Mouse (Mus musculus) kidney, embryonic 14.5 days (tissue): ENCODE measurements at regions not wholly inside any gene's neighbourhood (a gene's known extent, or its start where the extent isn't known, plus 50 kb on each side); places are given as distances from the start of the nearest gene placed in this dataset.

Experiments used
- ATAC-seq: fragments of 200-750 bp; cut with Nextera tagmentation; 2 replicates; pipeline ENCODE4 v1.8.0; 2017; ENCODE audit warnings: moderate number of reproducible peaks, mild to moderate bottlenecking, moderate TSS enrichment, moderate library complexity; ENCODE audit not compliant: low FRiP score, low TSS enrichment
- H3K27ac ChIP-seq: fragments of 300-500 bp; sonication (generic); 2 replicates; pipeline ENCODE4 v1.5.1; 2014; ENCODE audit warnings: low read depth, mild to moderate bottlenecking, low read length, moderate library complexity, mixed read lengths
- H3K27me3 ChIP-seq: fragments of 300-500 bp; sonication (generic); 2 replicates; pipeline ENCODE4 v1.6.1; 2014; ENCODE audit warnings: mild to moderate bottlenecking, low read length; ENCODE audit not compliant: control insufficient read depth, insufficient read depth
- H3K36me3 ChIP-seq: fragments of 300-500 bp; sonication (generic); 2 replicates; pipeline ENCODE4 v1.6.1; 2014; ENCODE audit warnings: low read length, mixed read lengths; ENCODE audit not compliant: control insufficient read depth, insufficient read depth
- H3K4me1 ChIP-seq: fragments of 300-500 bp; sonication (generic); 2 replicates; pipeline ENCODE4 v1.6.1; 2014; ENCODE audit warnings: low read length, mixed read lengths; ENCODE audit not compliant: control insufficient read depth, insufficient read depth
- H3K4me2 ChIP-seq: fragments of 300-500 bp; sonication (generic); replicated peaks from 2 replicates; pipeline ENCODE4 v1.6.1; 2014; ENCODE audit warnings: low read depth, mild to moderate bottlenecking, low read length
- H3K4me3 ChIP-seq: fragments of 300-500 bp; sonication (generic); 2 replicates; pipeline ENCODE4 v1.5.1; 2014; ENCODE audit warnings: mild to moderate bottlenecking, low read length
- H3K9ac ChIP-seq: fragments of 300-500 bp; sonication (generic); 2 replicates; pipeline ENCODE4 v1.6.1; 2014; ENCODE audit warnings: low read depth, mild to moderate bottlenecking, low read length, moderate library complexity
- H3K9me3 ChIP-seq: fragments of 300-500 bp; sonication (generic); 2 replicates; pipeline ENCODE4 v1.6.1; 2016; ENCODE audit warnings: low read length; ENCODE audit not compliant: control insufficient read depth
- WGBS: fragments of 180-500 bp; shearing (Covaris S2); extraction: QIAGEN DNeasy Blood & Tissue Kit; methylation state at CpG from one replicate; pipeline ENCODE4 v1.1.7; 2014; 5-methylcytosine and 5-hydroxymethylcytosine counted together

- no peaks in the 10 kb centered on the region for H3K9me3 ChIP-seq
- peaks cover 14% of the 10 kb centered on the region; the same call in 1 of the 2 replicates for H3K4me1 ChIP-seq
- H3K27ac ChIP-seq, result no peak overlapping the region
- H3K9ac ChIP-seq, result no peak overlapping the region
- no peaks in the 10 kb centered on the region for H3K27me3 ChIP-seq
- WGBS, result 73% methylated on average over 4 of the region's 4 CpGs
- no peak for ATAC-seq
- no peaks in the 10 kb centered on the region for H3K36me3 ChIP-seq
- H3K4me3 ChIP-seq, result no peak overlapping the region
- H3K4me2 ChIP-seq, result no peak overlapping the region
These were observed 276.7 kb downstream of the Cd83 start for GRCm38 (mm10) chr13:44061286-44061685.

GRCm38 (mm10) chr13:44061721-44062300 is 277.2 kb downstream of the Cd83 start:
- H3K27ac ChIP-seq, result no peak overlapping the region
- ATAC-seq, result no peak
- 29% methylated on average over 7 of the region's 7 CpGs for WGBS

DNA sequence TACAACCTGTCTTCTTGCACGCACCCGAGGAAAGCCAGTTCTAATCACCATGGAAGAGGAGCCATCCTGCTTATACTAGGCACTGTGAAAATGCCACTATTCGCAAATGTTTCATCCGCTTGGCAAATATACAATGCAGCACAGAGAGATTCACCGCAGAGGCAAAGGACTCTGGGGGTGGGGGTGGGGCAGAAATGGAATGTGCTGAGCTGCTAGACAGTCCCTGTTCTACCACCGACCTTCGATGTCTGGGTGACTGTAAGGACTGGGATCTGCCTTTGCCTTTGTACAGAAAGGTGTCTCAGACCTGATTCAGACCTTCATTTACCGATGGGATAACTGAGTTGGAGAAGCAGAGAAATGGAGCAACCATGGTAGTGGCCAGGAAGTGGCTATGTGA is 278.7 kb downstream of the Cd83 start:
- Histone ChIP-seq H3K27ac (no peak overlapping the region), H3K9ac (no peak overlapping the region), H3K4me2 (no peak overlapping the region), H3K9me3 (no peaks in the 10 kb centered on the region), H3K4me1 (peaks cover 11% of the 10 kb centered on the region; the same call in 1 of the 2 replicates), H3K36me3 (no peaks in the 10 kb centered on the region), H3K4me3 (no peak overlapping the region), H3K27me3 (no peaks in the 10 kb centered on the region)
- ATAC-seq, result no peak
- WGBS, result 84% methylated on average over 8 of the region's 8 CpGs

More at GRCm38 (mm10) chr13:44061721-44062300, 277.2 kb downstream of the Cd83 start:
- no peaks in the 10 kb centered on the region for H3K27me3 ChIP-seq
- H3K4me2 ChIP-seq, result no peak overlapping the region
- no peaks in the 10 kb centered on the region for H3K9me3 ChIP-seq
- no peak overlapping the region for H3K9ac ChIP-seq
- H3K4me3 ChIP-seq, result no peak overlapping the region
- peaks cover 11% of the 10 kb centered on the region; the same call in 1 of the 2 replicates for H3K4me1 ChIP-seq
- no peaks in the 10 kb centered on the region for H3K36me3 ChIP-seq

DNA sequence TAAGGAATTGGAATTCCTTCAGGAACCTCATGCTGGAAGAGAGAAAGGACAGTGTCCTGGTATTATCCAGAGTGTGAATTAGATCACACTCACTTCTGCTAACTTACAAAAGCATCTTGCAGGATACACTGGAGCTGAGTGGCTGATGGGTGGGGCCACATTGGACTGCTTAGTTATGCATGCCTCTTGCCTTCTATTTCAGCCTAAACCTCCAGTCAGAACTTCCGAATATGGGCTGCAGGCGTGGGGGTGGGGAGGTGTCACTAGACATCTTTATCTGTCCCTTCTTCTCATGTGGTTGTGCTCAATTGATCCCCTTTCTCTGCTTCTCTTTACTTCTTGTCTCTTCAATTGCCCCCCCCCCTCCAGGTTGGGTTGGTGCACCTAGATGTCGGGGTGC is 279.5 kb downstream of the Cd83 start:
- H3K4me1 ChIP-seq, result peaks cover 11% of the 10 kb centered on the region; the same call in 1 of the 2 replicates
- no peak overlapping the region for H3K4me3 ChIP-seq
- WGBS, result 84% methylated on average over 3 of the region's 3 CpGs
- H3K9me3 ChIP-seq, result no peaks in the 10 kb centered on the region
- no peak overlapping the region for H3K27ac ChIP-seq
- H3K9ac ChIP-seq, result no peak overlapping the region
- no peaks in the 10 kb centered on the region for H3K27me3 ChIP-seq
- no peak for ATAC-seq
- H3K36me3 ChIP-seq, result no peaks in the 10 kb centered on the region
- no peak overlapping the region for H3K4me2 ChIP-seq

- Histone ChIP-seq H3K27me3 (no peaks in the 10 kb centered on the region), H3K36me3 (no peaks in the 10 kb centered on the region), H3K9ac (no peak overlapping the region), H3K4me2 (no peak overlapping the region), H3K27ac (no peak overlapping the region; the same call in 1 of the 2 replicates), H3K4me3 (no peak overlapping the region), H3K4me1 (peaks cover 11% of the 10 kb centered on the region; the same call in 1 of the 2 replicates), H3K9me3 (no peaks in the 10 kb centered on the region)
- no peak for ATAC-seq
- WGBS, result 29% methylated on average over 13 of the region's 13 CpGs
These were observed 281.2 kb downstream of the Cd83 start for GRCm38 (mm10) chr13:44065741-44066185.

DNA sequence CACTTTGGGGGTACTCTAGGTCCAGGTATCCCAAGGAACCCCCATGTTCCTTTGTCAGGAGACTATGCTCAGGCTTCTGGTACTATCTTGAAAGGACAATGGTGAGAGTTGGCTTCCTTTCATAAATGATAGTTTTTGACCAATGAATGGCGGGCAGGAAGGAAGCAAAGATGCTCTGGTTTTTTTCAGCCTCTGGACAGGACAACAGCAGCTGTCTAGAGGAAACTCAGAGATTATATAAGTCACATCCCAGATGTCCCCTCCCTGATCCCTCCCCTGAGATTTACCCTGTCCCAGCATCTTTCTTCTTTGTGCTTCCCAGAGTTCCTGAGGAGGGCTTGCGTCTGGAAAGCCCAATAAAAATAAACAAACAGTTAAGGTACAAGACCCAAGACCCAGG is 282.7 kb downstream of the Cd83 start:
- 66% methylated on average over 2 of the region's 2 CpGs for WGBS
- Histone ChIP-seq H3K4me2 (no peak overlapping the region), H3K9ac (no peak overlapping the region), H3K27ac (no peak overlapping the region), H3K9me3 (no peaks in the 10 kb centered on the region), H3K36me3 (no peaks in the 10 kb centered on the region), H3K27me3 (no peaks in the 10 kb centered on the region), H3K4me3 (no peak overlapping the region), H3K4me1 (peaks cover 6% of the 10 kb centered on the region; the same call in 1 of the 2 replicates)
- no peak for ATAC-seq

- no peak overlapping the region for H3K4me3 ChIP-seq
- H3K36me3 ChIP-seq, result no peaks in the 10 kb centered on the region
- H3K9me3 ChIP-seq, result no peaks in the 10 kb centered on the region
- peaks cover 6% of the 10 kb centered on the region; the same call in 1 of the 2 replicates for H3K4me1 ChIP-seq
- no peak for ATAC-seq
- 89% methylated on average over 5 of the region's 5 CpGs for WGBS
- no peak overlapping the region for H3K9ac ChIP-seq
- H3K27me3 ChIP-seq, result no peaks in the 10 kb centered on the region
- no peak overlapping the region for H3K4me2 ChIP-seq
- H3K27ac ChIP-seq, result no peak overlapping the region
These were observed 284.4 kb downstream of the Cd83 start for GRCm38 (mm10) chr13:44068951-44069350.

GRCm38 (mm10) chr13:44073122-44073521 is 288.5 kb downstream of the Cd83 start:
- Histone ChIP-seq H3K4me1 (no peaks in the 10 kb centered on the region), H3K4me2 (no peak overlapping the region), H3K4me3 (no peak overlapping the region), H3K27me3 (no peaks in the 10 kb centered on the region), H3K9me3 (no peaks in the 10 kb centered on the region), H3K9ac (no peak overlapping the region), H3K27ac (no peak overlapping the region), H3K36me3 (no peaks in the 10 kb centered on the region)
- 71% methylated on average over 9 of the region's 9 CpGs for WGBS
- no peak for ATAC-seq

DNA sequence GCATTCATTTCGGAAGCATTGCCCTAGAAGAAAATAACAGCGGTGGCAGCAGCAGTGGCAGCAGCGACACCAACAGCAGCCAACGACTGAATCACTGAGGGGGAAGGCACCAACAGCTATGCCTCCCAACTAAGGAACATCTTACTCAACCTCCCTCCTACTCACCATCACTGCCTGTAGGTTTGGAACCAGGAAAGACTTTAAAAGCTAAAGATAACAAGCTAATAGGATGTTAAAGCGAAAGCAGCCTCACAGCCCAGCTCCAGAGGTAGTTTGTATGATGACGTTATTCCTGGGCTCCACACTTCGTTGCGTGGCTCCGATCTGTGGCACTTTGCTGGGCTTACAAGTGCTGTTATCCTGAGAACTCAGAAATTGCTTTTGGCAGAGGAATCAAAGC is 289.6 kb downstream of the Cd83 start:
- no peak overlapping the region for H3K4me3 ChIP-seq
- H3K9ac ChIP-seq, result no peak overlapping the region
- no peak overlapping the region for H3K4me2 ChIP-seq
- H3K27ac ChIP-seq, result no peak overlapping the region
- ATAC-seq, result no peak
- 86% methylated on average over 9 of the region's 9 CpGs for WGBS
- no peaks in the 10 kb centered on the region for H3K36me3 ChIP-seq
- no peaks in the 10 kb centered on the region for H3K4me1 ChIP-seq
- H3K27me3 ChIP-seq, result no peaks in the 10 kb centered on the region
- H3K9me3 ChIP-seq, result 0 out of 2 replicates have a peak, but pooled peaks cover 3% of the 10 kb centered on the region
